Mouse (Mus musculus): ENCODE measurements at regions not wholly inside any gene's neighbourhood (a gene's known extent, or its start where the extent isn't known, plus 50 kb on each side); places are given as distances from the start of the nearest gene placed in this dataset.

DNA sequence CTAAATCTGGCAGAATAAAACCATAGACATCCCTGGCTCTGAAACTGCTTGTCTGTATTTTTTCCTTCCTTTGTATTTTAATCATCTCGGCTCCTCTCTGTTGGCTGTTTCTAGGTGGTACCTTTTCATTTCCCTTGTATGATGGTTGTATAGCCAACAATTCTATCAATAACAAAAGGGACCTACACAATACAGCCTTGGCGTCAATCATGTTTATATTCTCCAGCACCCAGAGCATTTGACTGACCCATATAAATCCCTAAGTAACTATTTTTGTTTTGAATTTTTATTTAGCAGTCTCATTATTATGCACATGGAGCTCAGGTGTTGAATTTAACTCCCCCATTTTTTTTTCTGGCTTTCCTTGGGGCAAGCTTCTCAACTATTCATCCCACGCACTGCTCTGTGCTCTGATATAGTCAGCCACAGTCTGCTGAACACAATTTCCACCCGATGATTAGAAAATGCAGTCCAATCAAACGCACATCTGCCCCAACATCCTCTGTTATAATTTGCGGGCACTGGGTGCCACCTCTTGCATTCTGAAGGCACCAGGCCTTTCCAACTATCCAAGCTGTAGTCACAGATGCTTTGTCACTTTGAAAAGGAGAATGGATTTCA lies 422.1 kb upstream of the Sphkap start:
- TF ChIP-seq CTCF (IDR thresholded peaks at IDR 0.05; ENCODE audit: low read depth) (no peak), EP300 (optimal IDR thresholded peaks at IDR 0.05) (no peak)

Measured in stomach, postnatal 0 days (tissue).